ENCODE assay signal across 8 mouse cellular contexts in the genomic region with DNA sequence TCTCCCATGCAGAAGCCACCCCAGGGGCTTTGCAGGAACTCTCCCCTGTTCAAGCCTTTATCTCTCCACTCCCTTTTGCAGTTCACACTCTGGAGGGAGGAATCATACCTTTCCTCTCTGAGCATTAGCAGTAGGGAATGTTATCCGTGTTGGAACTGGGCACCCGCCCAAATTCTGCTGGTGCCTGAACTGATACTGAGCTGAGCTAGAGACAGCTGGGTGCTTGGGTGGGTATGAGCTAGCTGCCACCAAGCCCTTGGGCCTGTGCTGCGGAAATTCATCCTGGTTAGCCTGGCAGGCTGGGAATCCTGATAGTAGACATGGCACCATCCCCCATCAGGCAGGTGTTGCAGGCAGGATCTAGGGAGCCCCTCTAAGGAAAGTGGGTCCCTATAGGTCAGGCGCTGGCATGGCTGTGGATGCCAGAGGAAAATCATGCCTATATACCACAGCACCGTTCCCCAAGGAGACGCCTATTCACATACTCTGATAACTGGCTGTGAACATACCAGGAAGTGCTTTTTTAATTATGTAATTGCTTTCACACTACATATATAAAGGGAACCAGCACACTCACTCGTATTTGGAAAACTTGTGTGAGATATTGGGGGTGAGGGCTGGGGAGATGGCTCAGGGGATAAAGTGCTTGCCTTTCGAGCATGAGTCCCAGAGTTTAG.
DNase-seq lines count a peak whose midpoint lies in the region; ATAC-seq lines count a peak whose summit lies in the region.

No protein-coding gene starts in this region.

- no peak overlapping the region for H3K4me3 ChIP-seq in limb, embryonic 15.5 days
- no peak overlapping the region for H3K4me3 ChIP-seq in limb, embryonic 10.5 days

- no peak for ATAC-seq in cerebellum, adult (ENCODE audit: insufficient number of reproducible peaks, low FRiP score, low TSS enrichment)
- ATAC-seq in limb, embryonic 15.5 days (ENCODE audit: insufficient number of reproducible peaks, low FRiP score, low TSS enrichment, low read depth) = peak; percentile 47; the same call in 1 of the 2 replicates

- H3K27ac ChIP-seq in limb, embryonic 15.5 days = no peak overlapping the region
- H3K27ac ChIP-seq in limb, embryonic 10.5 days = no peak overlapping the region

- peaks cover 39% of the 10 kb centered on the region for H3K4me1 ChIP-seq in limb, embryonic 15.5 days
- peaks cover 40% of the 10 kb centered on the region for H3K4me1 ChIP-seq in limb, embryonic 10.5 days

- H3K9ac ChIP-seq in limb, embryonic 15.5 days = no peak overlapping the region

- 62% methylated on average over 8 of the region's 8 CpGs for WGBS in limb, embryonic 15.5 days
- 92% methylated on average over 8 of the region's 8 CpGs for WGBS in limb, embryonic 10.5 days

- no peaks in the 10 kb centered on the region for H3K27me3 ChIP-seq in limb, embryonic 15.5 days
- peaks cover 15% of the 10 kb centered on the region; the same call in 1 of the 2 replicates for H3K27me3 ChIP-seq in limb, embryonic 10.5 days (ENCODE audit: low read depth, poor library complexity, severe bottlenecking)

- H3K36me3 ChIP-seq in limb, embryonic 15.5 days = no peaks in the 10 kb centered on the region
- peaks cover 17% of the 10 kb centered on the region; the same call in 1 of the 2 replicates for H3K36me3 ChIP-seq in limb, embryonic 10.5 days

- H3K4me2 ChIP-seq in limb, embryonic 15.5 days = no peak overlapping the region

- no peaks in the 10 kb centered on the region for H3K9me3 ChIP-seq in limb, embryonic 15.5 days
- H3K9me3 ChIP-seq in limb, embryonic 10.5 days (replicated peaks) = no peaks in the 10 kb centered on the region

- DNase-seq in cerebellum, postnatal 14 days = peak; percentile 33 to 49
- no peak for DNase-seq in limb, embryonic 10.5 days (ENCODE audit: low spot score)
- peak; percentile 76 for DNase-seq in heart, postnatal 4 days
- DNase-seq in right cerebral cortex, postnatal 25 days = peak; percentile 32
- DNase-seq in urinary bladder, postnatal 36 days (ENCODE audit: low spot score in 2 of 2) = no peak
- DNase-seq in adrenal gland, adult 8-10 months = no peak

Comparison
In these comparisons a context has a peak if more than half of its experiments do, and no peak if none do; other contexts are left out.
1. DNase-seq: peak in cerebellum, postnatal 14 days (2 of 2), heart, postnatal 4 days (single experiment) and right cerebral cortex, postnatal 25 days (single experiment); none in limb, embryonic 10.5 days (single experiment), urinary bladder, postnatal 36 days (0 of 2) and adrenal gland, adult 8-10 months (single experiment).